Mouse (Mus musculus) hematopoietic multipotent progenitor cell, adult 10-12 weeks (in vitro differentiated cells): ENCODE results near the gene Olfr665. TPM values are rescaled to one million over a fixed set of nuclear protein-coding genes. Genes with fewer than 3 reads are reported as not detected.

Experiments
- polyA plus RNA-seq: library from polyadenylated mRNA; stranded (reverse); fragments of >175 nt; gene quantifications from 2 replicates; pipeline ENCODE4 v1.2.3, GENCODE M21; 2012; ENCODE audit warnings: low replicate concordance

Olfr665 gene
- polyA plus RNA-seq: not detected in 2 replicates

DNA sequence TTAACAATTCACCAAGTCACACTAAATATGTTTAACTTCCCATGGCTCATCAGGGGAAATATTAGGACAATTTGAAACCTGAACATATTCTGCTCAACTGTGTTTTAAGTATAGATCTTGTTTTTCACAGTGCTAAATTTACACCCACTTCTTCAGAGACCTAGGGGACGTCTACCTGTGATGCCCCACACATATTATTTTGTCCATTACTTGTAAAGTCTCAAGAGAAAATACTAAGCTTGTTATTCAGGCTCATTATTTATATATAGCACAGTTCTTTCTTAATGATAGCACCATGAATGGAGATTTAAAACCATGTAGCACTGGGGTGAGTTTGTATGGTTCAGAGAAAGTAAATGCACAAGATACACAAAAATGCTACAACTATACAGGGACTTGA, at the start of gene Olfr665:
Gene Olfr665 (plus strand): TSS at position 301 of the 400 bp plus-strand sequence.

DNA sequence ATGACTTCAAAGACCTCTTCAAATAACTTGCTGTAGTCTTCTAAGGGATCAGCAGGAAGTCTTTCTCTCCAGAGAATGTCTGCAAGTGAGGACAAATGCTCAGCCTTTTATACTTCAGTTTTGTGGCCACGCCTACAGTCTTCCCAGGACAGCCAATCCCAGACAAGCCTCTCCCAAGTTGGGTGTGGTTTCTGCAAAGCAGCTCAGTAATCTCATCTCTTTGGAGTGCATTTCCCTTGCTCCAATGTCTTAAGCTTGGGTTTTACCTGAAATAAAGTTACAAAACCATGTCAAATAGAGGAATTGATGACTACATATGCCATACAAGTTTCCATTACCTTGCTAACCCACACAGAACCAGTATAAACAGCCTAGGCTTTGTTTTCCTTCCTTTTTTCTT, 35.3 kb upstream of the Olfr665 start, which contains the start of gene Usp17lb:
Gene Usp17lb (minus strand): TSS at position 101 of the 400 bp plus-strand sequence.

DNA sequence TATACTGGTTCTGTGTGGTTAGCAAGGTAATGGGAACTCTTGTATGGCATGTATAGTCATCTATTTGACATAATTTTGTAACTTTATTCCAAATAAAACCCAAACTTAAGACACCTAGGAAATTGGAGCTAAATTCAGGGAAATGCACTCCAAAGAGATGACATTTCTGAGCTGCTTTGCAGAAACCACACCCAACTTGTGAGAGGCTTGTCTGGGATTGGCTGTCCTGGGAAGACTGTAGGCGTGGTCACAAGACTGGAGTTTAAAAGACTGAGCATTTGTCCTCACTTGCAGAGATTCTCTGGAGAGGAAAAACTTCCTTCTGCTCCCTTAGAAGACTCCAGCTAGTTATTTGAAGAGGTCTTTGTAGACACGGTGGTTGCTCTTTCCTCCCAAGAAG, 21.1 kb upstream of the Olfr665 start, which contains the start of gene Usp17la:
Gene Usp17la (plus strand): TSS at position 301 of the 400 bp plus-strand sequence.

DNA sequence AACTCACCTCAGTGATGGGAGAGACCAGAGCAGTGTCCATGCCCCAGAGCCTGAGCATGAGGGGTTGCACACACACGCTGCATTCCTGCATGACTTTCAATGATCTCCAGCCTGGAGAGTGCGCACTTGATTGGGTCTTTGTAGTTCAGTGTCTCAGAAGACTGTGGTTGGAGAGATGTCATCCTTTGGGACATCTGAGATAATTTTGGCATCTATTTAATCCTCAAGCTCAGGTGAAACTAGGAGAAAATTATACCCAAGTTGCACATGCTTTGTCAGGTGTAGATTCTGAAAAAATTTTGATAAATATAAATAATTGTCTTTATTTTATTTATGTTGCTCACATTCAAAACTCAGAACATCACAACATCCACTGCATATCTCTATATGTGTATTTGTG, 18.0 kb downstream of the Olfr665 start, which contains the start of gene Olfr666:
Gene Olfr666 (minus strand): TSS at position 101 of the 400 bp plus-strand sequence.

DNA sequence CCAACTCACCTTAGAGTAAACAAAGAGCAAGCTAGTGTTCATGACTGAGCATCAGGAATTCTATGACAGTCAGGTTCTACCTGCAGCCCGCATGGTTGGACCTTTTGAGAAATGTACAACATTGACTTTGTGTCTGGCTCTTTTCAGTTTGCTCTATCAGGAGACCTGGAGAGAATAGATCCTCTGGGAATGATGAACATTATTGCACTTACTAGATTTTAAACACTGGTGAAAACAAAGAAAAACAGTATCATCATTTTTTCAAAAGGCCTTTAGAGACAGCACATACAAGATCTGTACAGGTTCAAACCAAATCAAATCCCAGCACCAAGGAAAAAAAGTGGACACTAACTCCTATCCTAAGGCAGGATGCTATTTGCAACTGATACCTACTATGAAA, 43.6 kb downstream of the Olfr665 start, which contains the start of gene Olfr667:
Gene Olfr667 (minus strand): TSS at position 101 of the 400 bp plus-strand sequence.

DNA sequence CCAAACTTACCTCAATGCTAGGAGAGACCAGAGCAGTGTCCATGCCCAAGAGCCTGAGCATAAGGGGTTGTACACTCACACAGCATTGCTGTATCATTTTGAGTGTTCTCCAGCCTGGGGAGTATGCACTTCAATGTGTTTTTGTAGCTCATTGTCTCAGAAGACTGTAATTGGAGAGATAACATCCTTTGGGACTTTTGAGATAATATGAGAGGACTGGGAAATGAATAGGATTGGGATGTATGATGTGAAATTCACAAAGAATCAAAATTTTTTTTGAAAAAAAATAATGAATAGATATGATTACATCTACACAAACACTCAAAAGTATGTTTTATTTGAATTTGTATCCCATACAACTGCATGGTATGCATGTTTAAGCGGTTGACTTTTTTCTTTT, 50.1 kb downstream of the Olfr665 start, which contains the start of gene Olfr668:
Gene Olfr668 (minus strand): TSS at position 101 of the 400 bp plus-strand sequence.

Other genes with a start within 250 kb of the Olfr665 start
- gene Olfr658, start 230.7 kb upstream of the Olfr665 start, polyA plus RNA-seq: 0.04 TPM in 1 of 2 replicates, not detected in the other
- gene Olfr659, start 211.3 kb upstream of the Olfr665 start, polyA plus RNA-seq: not detected in 2 replicates
- gene Olfr661, start 191.5 kb upstream of the Olfr665 start, polyA plus RNA-seq: not detected in 2 replicates
- gene Usp17le, start 100.6 kb upstream of the Olfr665 start, polyA plus RNA-seq: not detected in 2 replicates
- gene Usp17lb, start 35.4 kb upstream of the Olfr665 start, polyA plus RNA-seq: not detected in 2 replicates
- not detected in 2 replicates for gene Usp17la, start 21.0 kb upstream of the Olfr665 start, polyA plus RNA-seq
- gene Olfr666, start 17.9 kb downstream of the Olfr665 start, polyA plus RNA-seq: not detected in 2 replicates
- gene Olfr667, start 43.5 kb downstream of the Olfr665 start, polyA plus RNA-seq: not detected in 2 replicates
- gene Olfr668, start 50.0 kb downstream of the Olfr665 start, polyA plus RNA-seq: not detected in 2 replicates
- gene Olfr669, start 56.2 kb downstream of the Olfr665 start, polyA plus RNA-seq: not detected in 2 replicates
- gene Olfr670, start 84.6 kb downstream of the Olfr665 start, polyA plus RNA-seq: not detected in 2 replicates
- not detected in 2 replicates for gene Olfr671, start 101.1 kb downstream of the Olfr665 start, polyA plus RNA-seq
- not detected in 2 replicates for gene Olfr672, start 124.0 kb downstream of the Olfr665 start, polyA plus RNA-seq
- gene Olfr675, start 150.4 kb downstream of the Olfr665 start, polyA plus RNA-seq: not detected in 2 replicates
- not detected in 2 replicates for gene Olfr676, start 154.7 kb downstream of the Olfr665 start, polyA plus RNA-seq
- gene Olfr677, start 173.3 kb downstream of the Olfr665 start, polyA plus RNA-seq: 0.07 TPM in 1 of 2 replicates, not detected in the other
- not detected in 2 replicates for gene Olfr678, start 186.4 kb downstream of the Olfr665 start, polyA plus RNA-seq
- gene Olfr679, start 203.2 kb downstream of the Olfr665 start, polyA plus RNA-seq: 0.02 TPM in 1 of 2 replicates, not detected in the other
- not detected in 2 replicates for gene Olfr680-ps1, start 214.8 kb downstream of the Olfr665 start, polyA plus RNA-seq
- not detected in 2 replicates for gene Olfr681, start 238.8 kb downstream of the Olfr665 start, polyA plus RNA-seq